Mouse (Mus musculus): ENCODE measurements around the gene Dedd2. TPM values are rescaled to one million over a fixed set of nuclear protein-coding genes. Genes with fewer than 3 reads are reported as not detected.
A peak's percentile ranks its signal among the peaks of the same experiment; 100 is the strongest.

The Dedd2 gene
- 4.8 and 5.7 TPM in 2 replicates for polyA plus RNA-seq (2014; fragmentation: Nextera tagmentation; extraction: Ambion mirVana)

- Histone ChIP-seq H3K4me1 (ENCODE audit: control insufficient read depth in 2 of 2, insufficient read depth in 2 of 2, low read length in 2 of 2) (peaks cover 13 to 26% of the 10 kb centered on the region in 2 experiments), H3K36me3 (ENCODE audit: control insufficient read depth, insufficient read depth, low read length) (peaks cover 40% of the 10 kb centered on the region), H3K9me3 (ENCODE audit: control insufficient read depth, low read length) (no peaks in the 10 kb centered on the region), H3K4me2 (ENCODE audit: low read length) (peak within 1 kb of the TSS; percentile 93), H3K27ac (replicated peaks in 1 of 2; ENCODE audit: control insufficient read depth in 1 of 2, insufficient read depth in 1 of 2, low read depth in 2 of 2, low read length in 2 of 2) (peak within 1 kb of the TSS; percentile 84 to 87), H3K27me3 (ENCODE audit: control insufficient read depth, insufficient read depth, low read length) (no peaks in the 10 kb centered on the region), H3K9ac (ENCODE audit: low read length) (peak within 1 kb of the TSS; percentile 83), H3K4me3 (ENCODE audit: control insufficient read depth in 1 of 2, insufficient read depth in 1 of 2, low read depth in 1 of 2, low read length in 2 of 2) (peak within 1 kb of the TSS; percentile 55 to 85)
- ATAC-seq (ENCODE audit: insufficient number of reproducible peaks, insufficient read depth, low FRiP score, low read depth) = no peak
- WGBS = 4% methylated on average over 20 of the region's 20 CpGs
These were observed at the start of gene Dedd2 for GRCm38 (mm10) chr7:25220457-25221101. Gene Dedd2, minus strand, starts transcription at chr7:25220615.

DNA sequence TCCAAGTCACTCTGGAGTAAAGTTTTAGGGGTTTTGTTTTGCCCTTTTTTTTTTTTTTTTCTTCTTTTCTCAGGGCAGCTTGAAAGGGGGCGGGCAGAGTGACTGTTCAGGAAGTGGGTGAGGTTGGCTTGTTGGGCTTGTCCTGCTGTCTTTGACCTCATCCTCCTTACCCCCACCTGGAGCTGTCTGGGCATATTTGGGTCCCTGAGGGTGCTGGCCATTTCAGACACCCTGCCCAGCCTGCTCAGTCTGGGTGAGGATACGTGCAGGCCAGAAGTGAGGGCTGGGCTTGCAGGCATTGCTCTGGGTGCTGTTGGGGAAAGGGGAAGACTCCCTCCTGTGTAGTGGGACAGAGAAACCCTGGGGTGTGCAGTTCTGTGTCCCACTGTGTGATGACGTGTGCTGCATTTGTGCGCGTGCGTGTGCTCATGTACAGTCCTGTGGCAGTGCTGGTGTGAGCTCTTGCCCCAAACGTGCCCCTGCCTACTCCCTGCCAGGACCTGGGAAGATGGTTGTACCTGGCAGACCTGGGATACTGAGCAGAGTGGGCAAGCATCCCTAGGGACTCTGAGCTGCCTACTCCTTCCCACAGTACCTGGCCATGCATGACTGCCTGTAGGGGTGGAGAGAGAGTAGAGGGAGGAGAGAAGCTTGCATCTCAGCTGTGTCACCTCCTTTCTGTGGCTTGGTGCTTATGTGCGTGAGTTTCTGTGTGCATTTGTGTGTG lies 49.3 kb upstream of the Dedd2 start:
- peak overlapping the region; percentile 93 for H3K9ac ChIP-seq (ENCODE audit: low read length)
- H3K36me3 ChIP-seq (ENCODE audit: control insufficient read depth, insufficient read depth, low read length) = peaks cover 38% of the 10 kb centered on the region
- peaks cover 18 to 33% of the 10 kb centered on the region in 2 experiments for H3K4me1 ChIP-seq (ENCODE audit: control insufficient read depth in 2 of 2, insufficient read depth in 2 of 2, low read length in 2 of 2)
- peak overlapping the region in 1 of 2 experiments; percentile 85; a peak in 2 of 4 replicates for H3K27ac ChIP-seq (replicated peaks in 1 of 2; ENCODE audit: control insufficient read depth in 1 of 2, insufficient read depth in 1 of 2, low read depth in 2 of 2, low read length in 2 of 2)
- ATAC-seq (ENCODE audit: insufficient number of reproducible peaks, insufficient read depth, low FRiP score, low read depth) = no peak
- peak overlapping the region; percentile 88 for H3K4me2 ChIP-seq (ENCODE audit: low read length)
- H3K9me3 ChIP-seq (ENCODE audit: control insufficient read depth, low read length) = no peaks in the 10 kb centered on the region
- WGBS = 76% methylated on average over 8 of the region's 8 CpGs
- no peaks in the 10 kb centered on the region for H3K27me3 ChIP-seq (ENCODE audit: control insufficient read depth, insufficient read depth, low read length)
- peak overlapping the region in 1 of 2 experiments; percentile 86; a peak in 1 of 4 replicates for H3K4me3 ChIP-seq (ENCODE audit: control insufficient read depth in 1 of 2, insufficient read depth in 1 of 2, low read depth in 1 of 2, low read length in 2 of 2)

- H3K27me3 ChIP-seq (ENCODE audit: control insufficient read depth, insufficient read depth, low read length) = no peaks in the 10 kb centered on the region
- peaks cover 15 to 29% of the 10 kb centered on the region in 2 experiments for H3K4me1 ChIP-seq (ENCODE audit: control insufficient read depth in 2 of 2, insufficient read depth in 2 of 2, low read length in 2 of 2)
- WGBS = 44% methylated on average over 4 of the region's 4 CpGs
- H3K9ac ChIP-seq (ENCODE audit: low read length) = peak overlapping the region; percentile 93
- peak overlapping the region; percentile 88 for H3K4me2 ChIP-seq (ENCODE audit: low read length)
- no peak for ATAC-seq (ENCODE audit: insufficient number of reproducible peaks, insufficient read depth, low FRiP score, low read depth)
- H3K4me3 ChIP-seq (ENCODE audit: control insufficient read depth in 1 of 2, insufficient read depth in 1 of 2, low read depth in 1 of 2, low read length in 2 of 2) = peak overlapping the region; percentile 67 to 86
- H3K27ac ChIP-seq (replicated peaks in 1 of 2; ENCODE audit: control insufficient read depth in 1 of 2, insufficient read depth in 1 of 2, low read depth in 2 of 2, low read length in 2 of 2) = peak overlapping the region; percentile 35 to 85
- peaks cover 31% of the 10 kb centered on the region for H3K36me3 ChIP-seq (ENCODE audit: control insufficient read depth, insufficient read depth, low read length)
- H3K9me3 ChIP-seq (ENCODE audit: control insufficient read depth, low read length) = no peaks in the 10 kb centered on the region
These were observed 48.6 kb upstream of the Dedd2 start for GRCm38 (mm10) chr7:25269029-25269428.

DNA sequence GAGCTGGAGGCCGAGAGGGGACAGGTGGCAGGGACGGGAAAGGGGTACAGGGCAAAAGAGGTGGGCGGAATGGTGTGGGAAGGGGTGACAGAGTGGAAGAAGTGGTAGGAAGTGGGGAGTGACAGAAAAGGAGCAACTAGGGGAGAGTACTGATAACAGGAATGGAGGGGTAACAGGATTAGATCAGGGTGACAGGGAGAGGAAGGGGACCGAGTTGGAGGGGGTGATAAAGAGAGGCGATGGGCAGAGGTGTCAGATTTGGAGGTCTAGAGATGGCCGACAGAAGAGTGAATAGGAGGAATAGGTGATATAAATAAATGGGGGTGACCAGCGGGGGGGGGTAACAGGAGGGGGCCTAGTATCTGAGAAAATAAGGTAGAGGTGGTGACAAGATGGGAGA lies 48.2 kb upstream of the Dedd2 start:
- no peaks in the 10 kb centered on the region for H3K27me3 ChIP-seq (ENCODE audit: control insufficient read depth, insufficient read depth, low read length)
- peak overlapping the region; percentile 67 to 86 for H3K4me3 ChIP-seq (ENCODE audit: control insufficient read depth in 1 of 2, insufficient read depth in 1 of 2, low read depth in 1 of 2, low read length in 2 of 2)
- H3K36me3 ChIP-seq (ENCODE audit: control insufficient read depth, insufficient read depth, low read length) = peaks cover 27% of the 10 kb centered on the region
- H3K9me3 ChIP-seq (ENCODE audit: control insufficient read depth, low read length) = no peaks in the 10 kb centered on the region
- H3K9ac ChIP-seq (ENCODE audit: low read length) = peak overlapping the region; percentile 93
- 0% methylated on average over 7 of the region's 7 CpGs for WGBS
- H3K27ac ChIP-seq (replicated peaks in 1 of 2; ENCODE audit: control insufficient read depth in 1 of 2, insufficient read depth in 1 of 2, low read depth in 2 of 2, low read length in 2 of 2) = peak overlapping the region; percentile 67 to 85
- ATAC-seq (ENCODE audit: insufficient number of reproducible peaks, insufficient read depth, low FRiP score, low read depth) = no peak
- peak overlapping the region; percentile 88 for H3K4me2 ChIP-seq (ENCODE audit: low read length)
- H3K4me1 ChIP-seq (ENCODE audit: control insufficient read depth in 2 of 2, insufficient read depth in 2 of 2, low read length in 2 of 2) = peaks cover 13 to 25% of the 10 kb centered on the region in 2 experiments

GRCm38 (mm10) chr7:25267751-25268463 lies 47.5 kb upstream of the Dedd2 start:
- H3K4me3 ChIP-seq (ENCODE audit: control insufficient read depth in 1 of 2, insufficient read depth in 1 of 2, low read depth in 1 of 2, low read length in 2 of 2) = peak overlapping the region; percentile 69 to 86
- peaks cover 11 to 23% of the 10 kb centered on the region in 2 experiments for H3K4me1 ChIP-seq (ENCODE audit: control insufficient read depth in 2 of 2, insufficient read depth in 2 of 2, low read length in 2 of 2)
- peak overlapping the region; percentile 88 for H3K4me2 ChIP-seq (ENCODE audit: low read length)
- no peaks in the 10 kb centered on the region for H3K9me3 ChIP-seq (ENCODE audit: control insufficient read depth, low read length)
- under 1% methylated on average over 33 of the region's 33 CpGs for WGBS
- peak overlapping the region; percentile 90 to 92 for H3K27ac ChIP-seq (replicated peaks in 1 of 2; ENCODE audit: control insufficient read depth in 1 of 2, insufficient read depth in 1 of 2, low read depth in 2 of 2, low read length in 2 of 2)
- peaks cover 20% of the 10 kb centered on the region for H3K36me3 ChIP-seq (ENCODE audit: control insufficient read depth, insufficient read depth, low read length)
- peak overlapping the region; percentile 93 for H3K9ac ChIP-seq (ENCODE audit: low read length)
- ATAC-seq (ENCODE audit: insufficient number of reproducible peaks, insufficient read depth, low FRiP score, low read depth) = peak; percentile 94
- no peaks in the 10 kb centered on the region for H3K27me3 ChIP-seq (ENCODE audit: control insufficient read depth, insufficient read depth, low read length)

DNA sequence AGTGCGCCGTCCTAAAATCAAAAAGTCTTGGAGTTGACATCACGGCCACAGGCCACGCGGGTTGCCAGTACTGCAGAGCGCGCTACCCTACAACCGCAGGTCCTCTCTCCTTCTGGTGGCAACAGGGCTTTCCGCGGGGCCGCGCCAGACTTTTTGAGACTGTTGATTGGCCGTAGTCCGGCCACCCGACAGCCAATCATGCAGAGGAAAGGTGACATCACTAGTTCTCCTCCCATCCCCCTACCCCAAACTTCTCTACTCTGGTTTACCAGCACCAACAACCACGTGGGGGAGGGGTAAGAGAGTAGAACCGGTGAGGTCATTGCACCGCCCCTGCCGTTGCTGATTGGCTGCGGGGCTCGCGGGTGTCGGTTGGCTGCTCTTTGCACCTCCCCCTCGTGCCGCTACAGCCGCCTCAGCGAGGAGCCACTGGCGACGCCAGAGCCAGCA lies 46.9 kb upstream of the Dedd2 start, which contains the start of gene Cic:
TSS of gene Cic (plus strand) at position 404 of the 450 bp plus-strand sequence.
- Histone ChIP-seq H3K9me3 (ENCODE audit: control insufficient read depth, low read length) (no peaks in the 10 kb centered on the region), H3K4me2 (ENCODE audit: low read length) (peak within 1 kb of the TSS; percentile 88), H3K4me3 (ENCODE audit: control insufficient read depth in 1 of 2, insufficient read depth in 1 of 2, low read depth in 1 of 2, low read length in 2 of 2) (peak within 1 kb of the TSS; percentile 69 to 86), H3K9ac (ENCODE audit: low read length) (peak within 1 kb of the TSS; percentile 93), H3K27ac (replicated peaks in 1 of 2; ENCODE audit: control insufficient read depth in 1 of 2, insufficient read depth in 1 of 2, low read depth in 2 of 2, low read length in 2 of 2) (peak within 1 kb of the TSS; percentile 90 to 92), H3K27me3 (ENCODE audit: control insufficient read depth, insufficient read depth, low read length) (no peaks in the 10 kb centered on the region), H3K36me3 (ENCODE audit: control insufficient read depth, insufficient read depth, low read length) (peaks cover 14% of the 10 kb centered on the region), H3K4me1 (ENCODE audit: control insufficient read depth in 2 of 2, insufficient read depth in 2 of 2, low read length in 2 of 2) (peaks cover 11 to 23% of the 10 kb centered on the region in 2 experiments)
- peak; percentile 84 for ATAC-seq (ENCODE audit: insufficient number of reproducible peaks, insufficient read depth, low FRiP score, low read depth)
- under 1% methylated on average over 29 of the region's 29 CpGs for WGBS
